15 mouse cellular contexts compared by ENCODE assay signal in genomic region chr9:31578506-31579173, GRCm38 (mm10).
"Had no signal": no experiment of that assay in that cellular context is flagged by ENCODE, and none has a peak within 500 bp of the region (broad histone marks: within the 10 kb centered on the region; RNA-seq: fewer than 3 reads in every experiment).

No protein-coding gene starts in this region.

- H3K27me3 ChIP-seq: liver, embryonic 15.5 days; neural tube, embryonic 12.5 days had no signal

- H3K9ac ChIP-seq: liver, embryonic 15.5 days; neural tube, embryonic 12.5 days had no signal

- H3K4me2 ChIP-seq: liver, embryonic 11.5 days; liver, embryonic 15.5 days; neural tube, embryonic 12.5 days had no signal

- H3K27ac ChIP-seq: liver, embryonic 15.5 days; midbrain, embryonic 10.5 days; neural tube, embryonic 12.5 days had no signal

- H3K9me3 ChIP-seq: liver, embryonic 15.5 days; midbrain, embryonic 10.5 days; neural tube, embryonic 12.5 days had no signal

- ATAC-seq: lung, postnatal 0 days had no signal

- H3K36me3 ChIP-seq: liver, embryonic 15.5 days; midbrain, embryonic 10.5 days; neural tube, embryonic 12.5 days had no signal

- H3K4me3 ChIP-seq: liver, embryonic 15.5 days; midbrain, embryonic 10.5 days; myocyte; neural tube, embryonic 12.5 days had no signal

- H3K4me1 ChIP-seq: liver, embryonic 15.5 days; midbrain, embryonic 10.5 days; neural tube, embryonic 12.5 days had no signal

- DNase-seq: kidney, adult 2 months; kidney, postnatal 36 days; lung, adult 2 months; lung, postnatal 36 days; midbrain, embryonic 14.5 days; retina, postnatal 1 day; right cerebral cortex, postnatal 4 days; thymus, adult 2 months; thymus, postnatal 25 days had no signal
